Comparison of ENCODE assay signal across 14 mouse cellular contexts in the genomic region with DNA sequence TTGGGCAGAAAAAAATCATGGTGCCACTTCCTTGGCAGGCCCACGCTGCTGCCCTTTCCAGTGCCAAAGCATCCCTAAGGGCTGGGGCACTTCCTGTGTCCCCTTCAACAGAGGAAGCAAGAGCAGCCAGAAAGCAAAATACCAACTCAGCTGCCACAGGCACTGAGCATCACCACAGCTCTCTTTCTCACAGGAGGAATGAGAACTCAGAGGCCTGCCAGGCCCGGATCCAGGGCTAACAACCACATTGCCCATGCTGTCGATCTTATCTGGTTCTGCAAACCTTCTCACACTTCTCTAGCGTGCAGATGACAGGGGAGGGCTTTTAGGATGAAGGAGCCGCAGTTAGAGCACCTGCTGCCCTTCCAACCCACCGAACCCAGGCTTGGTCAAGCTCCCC. TPM values are rescaled to one million over a fixed set of nuclear protein-coding genes. Genes with fewer than 3 reads are reported as not detected.
DNase-seq lines count a peak whose midpoint lies in the region; ATAC-seq and TF ChIP-seq lines count a peak whose summit lies in the region.
"Had no signal": no experiment of that assay in that cellular context is flagged by ENCODE, and none has a peak within 500 bp of the region (broad histone marks: within the 10 kb centered on the region; RNA-seq: fewer than 3 reads in every experiment).

No protein-coding gene starts in this region.

- TF ChIP-seq CTCF in layer of hippocampus, adult 2 months (conservative IDR thresholded peaks at IDR 0.05) = no peak

- H3K4me3 ChIP-seq in heart, embryonic 15.5 days = no peak overlapping the region
- no peak overlapping the region for H3K4me3 ChIP-seq in layer of hippocampus, adult 2 months
- H3K4me3 ChIP-seq: embryonic facial prominence, embryonic 10.5 days; midbrain, embryonic 13.5 days had no signal

- peak overlapping the region; percentile 70 for H3K27ac ChIP-seq in heart, embryonic 15.5 days
- peak overlapping the region; percentile 62; the same call in 1 of the 2 replicates for H3K27ac ChIP-seq in layer of hippocampus, adult 2 months
- H3K27ac ChIP-seq: embryonic facial prominence, embryonic 10.5 days; midbrain, embryonic 13.5 days had no signal

- intact Hi-C loops in left cerebral cortex, postnatal 25 days (cut with DNase I) = no loop called here

- H3K9me3 ChIP-seq in heart, embryonic 15.5 days (replicated peaks) = no peaks in the 10 kb centered on the region
- H3K9me3 ChIP-seq: embryonic facial prominence, embryonic 10.5 days; midbrain, embryonic 13.5 days had no signal

- peaks cover 12% of the 10 kb centered on the region for H3K36me3 ChIP-seq in heart, embryonic 15.5 days

- WGBS in heart, embryonic 15.5 days = 31% methylated on average over 6 of the region's 6 CpGs

- peak; percentile 38 for DNase-seq in cerebellum, adult 9-11 months
- DNase-seq in cerebellum, postnatal 14 days = no peak
- no peak for DNase-seq in heart, adult 18-20 months
- DNase-seq in layer of hippocampus, adult 2 months (ENCODE audit: low spot score in 2 of 2) = no peak
- DNase-seq in layer of hippocampus, postnatal 36 days = no peak
- peak; percentile 58 for DNase-seq in fibroblast of lung, adult 2 months (ENCODE audit: low read depth)
- DNase-seq in left cerebral cortex, postnatal 25 days (ENCODE audit: low spot score in 2 of 2) = no peak
- DNase-seq: adrenal gland, adult 2 months; left cerebral cortex, postnatal 4 days had no signal

- H3K27me3 ChIP-seq in heart, embryonic 15.5 days = no peaks in the 10 kb centered on the region
- H3K27me3 ChIP-seq: CH12.LX; midbrain, embryonic 13.5 days had no signal

- peaks cover 63% of the 10 kb centered on the region for H3K4me1 ChIP-seq in heart, embryonic 15.5 days (replicated peaks)

- 0 out of 2 replicates have a peak, but pooled peaks have one; percentile 4 for ATAC-seq in heart, embryonic 15.5 days (replicated peaks; ENCODE audit: insufficient number of reproducible peaks, insufficient read depth, low FRiP score, low read depth)
- ATAC-seq: forebrain, embryonic 14.5 days; midbrain, embryonic 13.5 days had no signal

- peak overlapping the region; percentile 22; the same call in 1 of the 2 replicates for H3K9ac ChIP-seq in heart, embryonic 15.5 days
- H3K9ac ChIP-seq: midbrain, embryonic 13.5 days had no signal

- H3K4me2 ChIP-seq in heart, embryonic 15.5 days = no peak overlapping the region
- H3K4me2 ChIP-seq: midbrain, embryonic 13.5 days had no signal

RNA-seq across cellular contexts. Expression of gene Camk2g, which starts 21.1 kb away (rescaled TPM):
- 75.7 and 76.8 TPM in 2 replicates for polyA plus RNA-seq in heart, embryonic 15.5 days (2015; fragmentation: Nextera tagmentation; extraction: Ambion mirVana)
- total RNA-seq in heart, adult 18-20 months (2021) = 10 to 100 TPM; 43.8 to 47.7 TPM
- total RNA-seq in layer of hippocampus, adult 2 months (2021) = 100 to 1,000 TPM; 216 to 229 TPM
- total RNA-seq in layer of hippocampus, postnatal 36 days (2021) = 100 to 1,000 TPM; 187 to 199 TPM
- total RNA-seq in left cerebral cortex, postnatal 25 days (2021) = 100 to 1,000 TPM; 292 to 312 TPM

RNA-seq across cellular contexts. Expression of gene Ndst2, which starts 38.4 kb away (rescaled TPM):
- 13.8 and 17.8 TPM in 2 replicates for polyA plus RNA-seq in heart, embryonic 15.5 days (2015; fragmentation: Nextera tagmentation; extraction: Ambion mirVana)
- 1 to 10 TPM; 6.4 to 8.3 TPM for total RNA-seq in heart, adult 18-20 months (2021)
- 10 to 100 TPM; 20.4 to 20.9 TPM for total RNA-seq in layer of hippocampus, adult 2 months (2021)
- 10 to 100 TPM; 16.5 to 16.9 TPM for total RNA-seq in layer of hippocampus, postnatal 36 days (2021)
- total RNA-seq in left cerebral cortex, postnatal 25 days (2021) = 10 to 100 TPM; 14.9 to 17.4 TPM

Comparison
In these comparisons a context has a peak if more than half of its experiments do, and no peak if none do; other contexts are left out.
1. DNase-seq: peak in cerebellum, adult 9-11 months (single experiment) and fibroblast of lung, adult 2 months (single experiment); none in cerebellum, postnatal 14 days (0 of 2), heart, adult 18-20 months (0 of 2), layer of hippocampus, adult 2 months (0 of 2), layer of hippocampus, postnatal 36 days (0 of 2) and left cerebral cortex, postnatal 25 days (0 of 2).